In genomic region chr6:51529457-51529856, GRCm38 (mm10) we compare ENCODE assay signal across 14 mouse cellular contexts. TPM values are rescaled to one million over a fixed set of nuclear protein-coding genes. Genes with fewer than 3 reads are reported as not detected.
DNase-seq lines count a peak whose midpoint lies in the region; ATAC-seq and TF ChIP-seq lines count a peak whose summit lies in the region.
"Had no signal": no experiment of that assay in that cellular context is flagged by ENCODE, and none has a peak within 500 bp of the region (broad histone marks: within the 10 kb centered on the region; RNA-seq: fewer than 3 reads in every experiment).

No protein-coding gene starts in this region.

- peaks cover 36% of the 10 kb centered on the region for H3K4me1 ChIP-seq in forebrain, embryonic 10.5 days
- 0 out of 2 replicates have a peak, but pooled peaks cover 2% of the 10 kb centered on the region for H3K4me1 ChIP-seq in forebrain, embryonic 11.5 days (replicated peaks; ENCODE audit: control insufficient read depth, insufficient read depth, low read length)
- H3K4me1 ChIP-seq in bone marrow, adult 2 months (ENCODE audit: control insufficient read depth, insufficient read depth, low read length), result peaks cover 6% of the 10 kb centered on the region; the same call in 1 of the 2 replicates
- H3K4me1 ChIP-seq in hindbrain, embryonic 13.5 days (replicated peaks), result peaks cover 43% of the 10 kb centered on the region
- peaks cover 9% of the 10 kb centered on the region; the same call in 1 of the 2 replicates for H3K4me1 ChIP-seq in midbrain, postnatal 0 days (ENCODE audit: insufficient read depth, low read length)

- DNase-seq in forebrain, embryonic 10.5 days (ENCODE audit: extremely low spot score, low spot score), result no peak
- DNase-seq in forebrain, embryonic 11.5 days (ENCODE audit: low spot score), result no peak
- DNase-seq in midbrain, postnatal 0 days (ENCODE audit: low spot score), result peak; percentile 63
- no peak for DNase-seq in thymus, postnatal 0 days (ENCODE audit: low spot score)
- DNase-seq in spleen, postnatal 36 days (ENCODE audit: low spot score in 2 of 2), result no peak
- DNase-seq: cerebellum, adult 11-12 months; heart, adult 18-20 months had no signal

- no peak for ATAC-seq in forebrain, embryonic 11.5 days (replicated peaks; ENCODE audit: low FRiP score)
- peak; percentile 67; the same call in 1 of the 2 replicates for ATAC-seq in hindbrain, embryonic 13.5 days (ENCODE audit: low FRiP score)
- no peak for ATAC-seq in midbrain, postnatal 0 days (ENCODE audit: low FRiP score)
- no peak for ATAC-seq in megakaryocyte, adult 5-6 weeks (ENCODE audit: poor library complexity, severe bottlenecking)
- ATAC-seq: inflammation-experienced regulatory T-cells, adult 6 months had no signal

- 62% methylated on average over 7 of the region's 7 CpGs for WGBS in forebrain, embryonic 10.5 days
- WGBS in forebrain, embryonic 11.5 days, result 62% methylated on average over 7 of the region's 7 CpGs
- 45% methylated on average over 7 of the region's 7 CpGs for WGBS in bone marrow, adult 2 months
- WGBS in hindbrain, embryonic 13.5 days, result 30% methylated on average over 7 of the region's 7 CpGs
- 18% methylated on average over 7 of the region's 7 CpGs for WGBS in midbrain, postnatal 0 days

- H3K4me2 ChIP-seq in forebrain, embryonic 11.5 days (ENCODE audit: low read depth, low read length, severe bottlenecking), result no peak overlapping the region
- H3K4me2 ChIP-seq in hindbrain, embryonic 13.5 days, result no peak overlapping the region
- no peak overlapping the region for H3K4me2 ChIP-seq in midbrain, postnatal 0 days (ENCODE audit: low read depth, low read length, poor library complexity, severe bottlenecking)
- H3K4me2 ChIP-seq: kidney, embryonic 15.5 days; lung, embryonic 15.5 days had no signal

- H3K9ac ChIP-seq in forebrain, embryonic 11.5 days (ENCODE audit: low read length), result no peak overlapping the region
- H3K9ac ChIP-seq in hindbrain, embryonic 13.5 days, result no peak overlapping the region
- no peak overlapping the region for H3K9ac ChIP-seq in midbrain, postnatal 0 days (replicated peaks; ENCODE audit: low read length, poor library complexity, severe bottlenecking)
- H3K9ac ChIP-seq: kidney, embryonic 15.5 days; lung, embryonic 15.5 days had no signal

- TF ChIP-seq POLR2A in bone marrow, adult 2 months (IDR thresholded peaks at IDR 0.05; ENCODE audit: borderline replicate concordance, control insufficient read depth, low read depth, low read length), result no peak

- H3K4me3 ChIP-seq in forebrain, embryonic 10.5 days, result no peak overlapping the region
- no peak overlapping the region for H3K4me3 ChIP-seq in forebrain, embryonic 11.5 days (ENCODE audit: low read depth, low read length)
- no peak overlapping the region for H3K4me3 ChIP-seq in bone marrow, adult 2 months (replicated peaks; ENCODE audit: control insufficient read depth, low read depth, low read length)
- no peak overlapping the region for H3K4me3 ChIP-seq in hindbrain, embryonic 13.5 days
- H3K4me3 ChIP-seq in midbrain, postnatal 0 days (ENCODE audit: low read depth, low read length), result no peak overlapping the region
- H3K4me3 ChIP-seq: kidney, embryonic 15.5 days; lung, embryonic 15.5 days; megakaryocyte, embryonic 14.5 days had no signal

- no peak for TF ChIP-seq CTCF in bone marrow, adult 2 months (IDR thresholded peaks at IDR 0.05; ENCODE audit: control insufficient read depth, insufficient read depth, low read length)
- no peak for TF ChIP-seq CTCF in midbrain, postnatal 0 days (IDR thresholded peaks at IDR 0.05)

- H3K9me3 ChIP-seq in forebrain, embryonic 10.5 days, result no peaks in the 10 kb centered on the region
- H3K9me3 ChIP-seq in forebrain, embryonic 11.5 days (ENCODE audit: control insufficient read depth, low read length), result no peaks in the 10 kb centered on the region; the same call in 1 of the 2 replicates
- no peaks in the 10 kb centered on the region; the same call in none of the 2 replicates for H3K9me3 ChIP-seq in hindbrain, embryonic 13.5 days
- H3K9me3 ChIP-seq in midbrain, postnatal 0 days (ENCODE audit: low read length), result no peaks in the 10 kb centered on the region
- H3K9me3 ChIP-seq: kidney, embryonic 15.5 days; lung, embryonic 15.5 days had no signal

- peak overlapping the region; percentile 49 for H3K27ac ChIP-seq in forebrain, embryonic 10.5 days
- no peak overlapping the region for H3K27ac ChIP-seq in forebrain, embryonic 11.5 days (ENCODE audit: low read depth, low read length)
- peak overlapping the region; percentile 69 for H3K27ac ChIP-seq in bone marrow, adult 2 months (ENCODE audit: control insufficient read depth, insufficient read depth, low read depth, low read length, poor library complexity)
- H3K27ac ChIP-seq in hindbrain, embryonic 13.5 days, result peak overlapping the region; percentile 55; the same call in 1 of the 2 replicates
- H3K27ac ChIP-seq in midbrain, postnatal 0 days (ENCODE audit: low read depth, low read length), result no peak overlapping the region
- H3K27ac ChIP-seq: kidney, embryonic 15.5 days; lung, embryonic 15.5 days had no signal

- no peaks in the 10 kb centered on the region for H3K27me3 ChIP-seq in forebrain, embryonic 10.5 days (ENCODE audit: poor library complexity, severe bottlenecking)
- no peaks in the 10 kb centered on the region for H3K27me3 ChIP-seq in forebrain, embryonic 11.5 days (ENCODE audit: control insufficient read depth, insufficient read depth, low read length)
- no peaks in the 10 kb centered on the region for H3K27me3 ChIP-seq in hindbrain, embryonic 13.5 days
- H3K27me3 ChIP-seq in midbrain, postnatal 0 days (ENCODE audit: insufficient read depth, low read length), result no peaks in the 10 kb centered on the region
- H3K27me3 ChIP-seq: kidney, embryonic 15.5 days; lung, embryonic 15.5 days had no signal

- peaks cover 15% of the 10 kb centered on the region; the same call in 1 of the 2 replicates for H3K36me3 ChIP-seq in forebrain, embryonic 10.5 days (replicated peaks)
- no peaks in the 10 kb centered on the region for H3K36me3 ChIP-seq in forebrain, embryonic 11.5 days (ENCODE audit: control insufficient read depth, insufficient read depth, low read length)
- H3K36me3 ChIP-seq in hindbrain, embryonic 13.5 days, result no peaks in the 10 kb centered on the region
- H3K36me3 ChIP-seq in midbrain, postnatal 0 days (ENCODE audit: insufficient read depth, low read length), result no peaks in the 10 kb centered on the region
- H3K36me3 ChIP-seq: kidney, embryonic 15.5 days; lung, embryonic 15.5 days had no signal

RNA-seq across cellular contexts. Expression of gene Snx10, which starts 5.8 kb away (rescaled TPM):
- 32.7 and 34.2 TPM in 2 replicates for polyA plus RNA-seq in forebrain, embryonic 10.5 days (2016; fragmentation: Nextera tagmentation; extraction: Ambion mirVana)
- 40.1 and 41.4 TPM in 2 replicates for polyA plus RNA-seq in forebrain, embryonic 11.5 days (2014; fragmentation: Nextera tagmentation; extraction: Ambion mirVana)
- 13.7 and 18.5 TPM in 2 replicates for polyA plus RNA-seq in bone marrow, adult 2 months (2011; ENCODE audit: insufficient read depth, insufficient read length, low replicate concordance, missing spikeins)
- polyA plus RNA-seq in hindbrain, embryonic 13.5 days (2015; fragmentation: Nextera tagmentation; extraction: Ambion mirVana), result 47.9 and 51.3 TPM in 2 replicates
- 47.7 and 55.4 TPM in 2 replicates for total RNA-seq in midbrain, postnatal 0 days (2014; rRNA removed)
- polyA plus RNA-seq in midbrain, postnatal 0 days (2015; fragmentation: Nextera tagmentation; extraction: Ambion mirVana), result 67.4 and 70.4 TPM in 2 replicates
- polyA plus RNA-seq in thymus, postnatal 0 days (2015; fragmentation: Nextera tagmentation; extraction: Ambion mirVana), result 19.5 and 20.2 TPM in 2 replicates
- total RNA-seq in megakaryocyte, adult 5-6 weeks (2015), result 126 and 133 TPM in 2 replicates
- 114 and 125 TPM in 2 replicates for total RNA-seq in megakaryocyte, adult 5-6 weeks (2017)

RNA-seq across cellular contexts. Expression of gene Cbx3, which starts 59.3 kb away (rescaled TPM):
- polyA plus RNA-seq in forebrain, embryonic 10.5 days (2016; fragmentation: Nextera tagmentation; extraction: Ambion mirVana), result 627 and 704 TPM in 2 replicates
- 645 and 735 TPM in 2 replicates for polyA plus RNA-seq in forebrain, embryonic 11.5 days (2014; fragmentation: Nextera tagmentation; extraction: Ambion mirVana)
- polyA plus RNA-seq in bone marrow, adult 2 months (2011; ENCODE audit: insufficient read depth, insufficient read length, low replicate concordance, missing spikeins), result 96.2 and 134 TPM in 2 replicates
- 517 TPM in 2 replicates for polyA plus RNA-seq in hindbrain, embryonic 13.5 days (2015; fragmentation: Nextera tagmentation; extraction: Ambion mirVana)
- total RNA-seq in midbrain, postnatal 0 days (2014; rRNA removed), result 129 and 138 TPM in 2 replicates
- 485 and 535 TPM in 2 replicates for polyA plus RNA-seq in midbrain, postnatal 0 days (2015; fragmentation: Nextera tagmentation; extraction: Ambion mirVana)
- 674 and 686 TPM in 2 replicates for polyA plus RNA-seq in thymus, postnatal 0 days (2015; fragmentation: Nextera tagmentation; extraction: Ambion mirVana)
- total RNA-seq in megakaryocyte, adult 5-6 weeks (2015), result 179 and 190 TPM in 2 replicates
- 242 and 272 TPM in 2 replicates for total RNA-seq in megakaryocyte, adult 5-6 weeks (2017)

RNA-seq across cellular contexts. Expression of gene Hnrnpa2b1, which starts 59.8 kb away (rescaled TPM):
- 2,609 and 2,780 TPM in 2 replicates for polyA plus RNA-seq in forebrain, embryonic 10.5 days (2016; fragmentation: Nextera tagmentation; extraction: Ambion mirVana)
- polyA plus RNA-seq in forebrain, embryonic 11.5 days (2014; fragmentation: Nextera tagmentation; extraction: Ambion mirVana), result 1,728 and 1,808 TPM in 2 replicates
- 1,010 and 1,239 TPM in 2 replicates for polyA plus RNA-seq in bone marrow, adult 2 months (2011; ENCODE audit: insufficient read depth, insufficient read length, low replicate concordance, missing spikeins)
- 1,784 and 1,810 TPM in 2 replicates for polyA plus RNA-seq in hindbrain, embryonic 13.5 days (2015; fragmentation: Nextera tagmentation; extraction: Ambion mirVana)
- total RNA-seq in midbrain, postnatal 0 days (2014; rRNA removed), result 199 and 287 TPM in 2 replicates
- polyA plus RNA-seq in midbrain, postnatal 0 days (2015; fragmentation: Nextera tagmentation; extraction: Ambion mirVana), result 659 and 746 TPM in 2 replicates
- polyA plus RNA-seq in thymus, postnatal 0 days (2015; fragmentation: Nextera tagmentation; extraction: Ambion mirVana), result 1,688 and 1,855 TPM in 2 replicates
- 1,149 and 1,154 TPM in 2 replicates for total RNA-seq in megakaryocyte, adult 5-6 weeks (2015)
- 1,039 and 1,264 TPM in 2 replicates for total RNA-seq in megakaryocyte, adult 5-6 weeks (2017)

Comparison
In these comparisons a context has a peak if more than half of its experiments do, and no peak if none do; other contexts are left out.
1. H3K27ac ChIP-seq: peak in forebrain, embryonic 10.5 days (single experiment), bone marrow, adult 2 months (single experiment) and hindbrain, embryonic 13.5 days (single experiment); none in forebrain, embryonic 11.5 days (single experiment) and midbrain, postnatal 0 days (single experiment).